Mouse (Mus musculus): ENCODE measurements around the gene Ltbp4. TPM values are rescaled to one million over a fixed set of nuclear protein-coding genes. Genes with fewer than 3 reads are reported as not detected.

The Ltbp4 gene
- total RNA-seq, 2 experiments from 2014 or later, result 77.8 to 94.6 TPM

GRCm38 (mm10) chr7:27259271-27259721 lies 78.2 kb downstream of the Ltbp4 start:
- peak in 1 of 2 experiments; percentile 16 for DNase-seq

DNA sequence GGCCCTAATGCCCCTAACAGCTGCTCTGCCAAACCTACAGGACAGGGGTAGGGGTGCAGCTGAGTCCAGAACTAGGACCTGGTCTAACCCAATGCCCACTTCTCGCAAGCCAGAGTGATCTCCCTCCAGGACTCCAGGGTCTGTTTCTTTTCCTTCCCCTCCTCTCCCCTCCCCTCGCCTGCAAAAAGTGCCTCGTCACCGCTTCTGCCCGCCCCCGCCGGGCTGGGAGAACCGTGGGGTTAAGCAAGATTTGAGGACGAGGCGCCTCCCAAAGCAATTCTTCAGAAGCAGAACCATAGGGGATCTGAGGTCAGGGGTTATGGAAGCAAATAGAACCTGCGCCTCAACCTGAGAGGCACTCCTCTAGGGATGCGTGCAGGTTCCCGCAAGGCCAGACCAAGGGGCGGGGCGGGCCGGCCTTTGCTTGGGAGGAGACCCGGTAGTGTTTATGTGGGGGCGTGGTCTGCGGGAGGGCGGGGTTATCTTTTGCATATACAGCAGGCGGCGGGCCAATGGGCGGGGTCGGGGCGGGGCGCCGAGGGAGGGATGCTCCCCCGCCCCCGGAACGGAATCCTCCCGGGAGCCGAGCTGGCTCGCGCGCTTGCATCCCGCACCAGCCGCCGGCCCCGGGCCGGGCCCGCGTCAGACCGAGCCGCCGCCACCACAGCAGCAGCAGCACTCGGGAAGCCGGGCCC lies 79.1 kb downstream of the Ltbp4 start, which contains the start of gene Numbl:
Gene Numbl, plus strand, starts transcription at position 229 of the 695 bp plus-strand sequence.
- peak; percentile 94 to 98 for DNase-seq

- no peak for DNase-seq
These were observed 79.7 kb downstream of the Ltbp4 start for GRCm38 (mm10) chr7:27257852-27258204.

DNA sequence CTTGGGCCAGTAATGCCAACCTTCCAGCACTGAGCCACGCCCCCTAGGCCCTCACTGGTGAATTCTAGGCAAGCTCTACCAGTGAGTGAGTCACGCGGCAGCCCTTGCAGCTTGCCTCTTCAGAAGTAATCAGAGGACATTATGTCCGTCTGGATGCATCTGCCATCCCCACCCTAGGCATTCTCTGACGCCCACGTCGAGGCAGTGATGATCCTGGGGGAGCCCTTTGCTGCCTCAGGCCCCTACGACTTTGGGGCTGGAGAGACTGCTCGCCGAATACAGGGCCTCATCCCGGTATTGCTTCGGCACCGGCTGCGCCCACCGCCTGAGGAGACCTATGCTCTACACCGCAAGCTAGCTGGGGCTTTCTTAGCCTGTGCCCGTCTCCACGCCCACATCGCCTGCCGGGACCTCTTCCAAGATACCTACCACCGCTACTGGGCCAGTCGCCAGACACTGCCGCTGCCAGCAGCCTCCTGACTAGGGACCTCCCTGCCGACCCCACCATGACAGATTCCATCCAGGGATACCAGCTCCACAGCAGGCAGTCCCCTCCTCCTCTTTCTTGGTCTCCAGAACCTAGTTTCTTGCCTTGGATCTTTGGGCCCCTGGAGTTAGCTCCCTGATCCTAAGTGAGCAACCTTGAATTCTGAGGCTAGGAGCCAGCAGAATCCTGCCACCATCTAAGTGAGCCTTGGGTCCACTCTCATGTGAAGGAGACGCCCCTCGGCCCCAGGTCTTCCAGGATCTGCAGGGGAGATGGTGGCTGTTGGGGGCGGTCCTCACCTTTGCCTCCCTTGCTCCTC lies 80.2 kb downstream of the Ltbp4 start:
- peak; percentile 76 to 78 for DNase-seq

DNA sequence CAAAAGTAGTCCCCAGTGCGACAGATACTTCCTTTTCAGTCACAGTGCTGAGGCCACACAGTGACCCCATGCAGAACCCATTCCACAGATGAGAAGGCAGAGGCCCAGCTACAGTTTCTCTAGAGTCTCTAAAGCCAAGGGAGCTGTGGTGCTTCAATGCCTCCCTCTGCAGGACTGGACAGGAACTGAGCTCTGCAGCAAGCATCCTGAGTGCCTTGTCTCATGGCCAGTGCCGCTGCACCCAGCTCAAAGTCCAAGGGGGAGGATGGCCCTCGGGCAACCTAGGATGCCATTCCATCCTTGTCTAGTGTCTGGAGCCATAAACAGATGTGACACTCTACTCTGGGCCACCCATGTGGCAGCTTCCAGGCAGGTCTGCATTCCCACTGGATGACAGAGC lies 81.8 kb downstream of the Ltbp4 start:
- DNase-seq, result peak in 1 of 2 experiments; percentile 31

Other genes starting within 250 kb of the Ltbp4 start
- 100 to 1,000 TPM in 1 of 2 experiments, 1 to 10 TPM in 1; 1.7 to 817 TPM for gene Cyp2f2, start 217.8 kb downstream of the Ltbp4 start, total RNA-seq (2021)
- gene Cyp2t4, start 184.0 kb downstream of the Ltbp4 start, total RNA-seq (2021), result not detected
- 100 to 1,000 TPM in 1 of 2 experiments, 10 to 100 TPM in 1; 86.0 to 106 TPM for gene Egln2, start 170.9 kb downstream of the Ltbp4 start, total RNA-seq (2021)
- gene Rab4b, start 158.8 kb downstream of the Ltbp4 start, total RNA-seq (2021), result 10 to 100 TPM; 50.9 to 59.0 TPM
- not detected for gene Gm21983, start 156.6 kb downstream of the Ltbp4 start, total RNA-seq (2021)
- gene Mia, start 156.5 kb downstream of the Ltbp4 start, total RNA-seq (2021), result under 1 TPM; 0.50 to 0.56 TPM
- gene BC024978, start 141.9 kb downstream of the Ltbp4 start, total RNA-seq (2021), result 10 to 100 TPM; 21.0 to 25.0 TPM
- 10 to 100 TPM; 78.6 to 84.2 TPM for gene Snrpa, start 141.4 kb downstream of the Ltbp4 start, total RNA-seq (2021)
- 10 to 100 TPM; 14.0 to 14.6 TPM for gene Itpkc, start 109.0 kb downstream of the Ltbp4 start, total RNA-seq (2021)
- 10 to 100 TPM; 41.3 to 70.6 TPM for gene Coq8b, start 104.7 kb downstream of the Ltbp4 start, total RNA-seq (2021)
- gene Numbl, start 79.3 kb downstream of the Ltbp4 start, total RNA-seq (2021), result 10 to 100 TPM in 1 of 2 experiments, 1 to 10 TPM in 1; 8.8 to 10.1 TPM
- 10 to 100 TPM; 22.3 TPM for gene Shkbp1, start 18.3 kb upstream of the Ltbp4 start, total RNA-seq (2021)
- gene Gm20479, start 19.7 kb upstream of the Ltbp4 start, total RNA-seq (2021), result 1 to 10 TPM in 1 of 2 experiments, not detected in 1; 6.1 TPM
- under 1 TPM; 0.59 to 0.83 TPM for gene Sptbn4, start 110.0 kb upstream of the Ltbp4 start, total RNA-seq (2021)
- 10 to 100 TPM; 42.4 to 45.6 TPM for gene Blvrb, start 110.3 kb upstream of the Ltbp4 start, total RNA-seq (2021)
- 10 to 100 TPM; 15.9 to 16.3 TPM for gene Sertad3, start 136.1 kb upstream of the Ltbp4 start, total RNA-seq (2021)
- gene Sertad1, start 149.2 kb upstream of the Ltbp4 start, total RNA-seq (2021), result 10 to 100 TPM; 30.0 to 38.4 TPM
- gene Prx, start 161.6 kb upstream of the Ltbp4 start, total RNA-seq (2021), result 1 to 10 TPM; 2.1 to 3.2 TPM
- gene Hipk4, start 185.6 kb upstream of the Ltbp4 start, total RNA-seq (2021), result under 1 TPM; 0.23 to 0.26 TPM
- 100 to 1,000 TPM; 106 to 146 TPM for gene Pld3, start 215.5 kb upstream of the Ltbp4 start, total RNA-seq (2021)
- 10 to 100 TPM; 15.0 to 15.8 TPM for gene 2310022A10Rik, start 215.5 kb upstream of the Ltbp4 start, total RNA-seq (2021)

All from adrenal gland, postnatal 36 days (tissue).